Mouse (Mus musculus) spleen, embryonic (tissue): ENCODE data around the gene Ntm.

Experiments
- CTCF ChIA-PET: fragments of 350-600 bp; sonication (Branson Sonifier 250); formaldehyde crosslinking; loops from one replicate; lab custom pipeline; 2022; lab: Charles Lee

Gene Ntm

DNA sequence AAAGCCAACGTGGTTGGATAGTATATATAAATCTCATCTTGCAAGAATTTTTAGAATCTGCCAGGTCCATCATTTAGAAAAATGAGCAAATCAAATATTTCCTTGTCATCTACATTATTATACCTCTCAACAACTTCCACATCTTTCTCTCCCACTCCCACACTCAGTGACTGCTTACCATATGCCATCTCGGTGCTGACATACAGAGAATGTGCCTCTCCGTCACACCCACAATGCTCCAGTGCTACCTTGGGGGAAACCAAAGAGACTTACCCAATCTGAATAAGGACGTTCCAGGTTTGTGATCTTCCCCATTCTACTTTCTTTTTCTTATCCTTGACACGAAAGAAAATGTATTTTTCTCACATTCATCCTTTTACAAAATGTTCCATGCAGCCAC lies 75.0 kb downstream of the Ntm start:
- CTCF ChIA-PET = no interaction called here

DNA sequence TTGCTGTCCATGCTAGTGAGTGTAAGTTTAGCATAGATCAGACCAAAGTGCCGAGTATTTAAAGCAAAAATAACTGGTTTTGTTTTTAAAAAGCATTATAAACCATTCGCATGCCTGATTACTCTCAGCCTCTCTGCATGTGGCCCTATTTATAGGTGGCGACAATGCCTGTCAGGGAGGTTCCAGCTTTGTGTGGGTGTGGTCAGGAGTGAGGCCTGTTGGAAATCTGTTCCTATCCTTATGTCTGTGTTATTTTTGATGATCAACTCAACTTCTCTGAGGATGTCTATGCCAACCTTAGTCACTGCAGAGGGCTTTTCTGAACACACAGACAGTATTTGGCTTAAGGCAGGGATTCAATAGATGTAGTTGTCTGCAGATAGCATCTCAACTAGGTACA lies 78.9 kb downstream of the Ntm start:
- CTCF ChIA-PET = no interaction called here

DNA sequence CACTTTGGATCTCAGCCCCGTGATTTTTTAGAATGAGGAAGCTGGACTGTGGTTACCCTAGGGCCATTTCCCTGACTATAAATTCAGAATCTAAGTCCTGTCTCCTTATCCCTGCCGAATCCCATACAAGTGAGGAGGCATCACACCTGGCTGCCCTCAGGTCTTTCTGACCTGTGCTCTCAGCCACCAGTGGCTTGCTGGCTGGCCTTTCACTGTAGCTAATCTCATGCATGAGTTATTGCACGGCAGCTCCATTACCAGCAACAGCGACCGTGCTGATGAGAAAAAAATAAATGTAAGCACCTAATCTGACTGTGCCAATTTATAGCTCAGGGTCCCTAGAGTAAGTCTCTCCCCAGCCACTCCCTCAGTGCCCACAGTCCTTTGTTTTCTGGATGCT lies 81.3 kb downstream of the Ntm start:
- CTCF ChIA-PET = no interaction called here

DNA sequence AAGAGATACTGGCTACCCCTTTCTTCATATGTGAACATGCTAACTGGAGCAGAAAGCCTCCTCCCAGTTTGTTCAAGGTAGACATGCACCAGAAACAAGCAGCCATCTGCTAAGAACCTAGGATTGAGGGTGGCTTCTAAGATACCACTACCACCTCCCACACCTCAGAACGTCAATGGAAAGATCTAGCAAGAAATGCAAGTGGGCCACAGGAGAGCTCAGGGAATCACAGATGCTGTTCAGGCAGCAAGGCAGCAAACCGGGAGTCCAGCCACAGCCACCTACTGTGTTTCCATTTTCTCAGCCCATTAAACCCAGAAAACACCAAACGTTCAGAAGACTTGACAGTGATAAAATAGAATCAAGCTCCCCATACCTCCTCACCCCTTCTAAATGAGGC lies 85.4 kb downstream of the Ntm start:
- CTCF ChIA-PET = no interaction called here

DNA sequence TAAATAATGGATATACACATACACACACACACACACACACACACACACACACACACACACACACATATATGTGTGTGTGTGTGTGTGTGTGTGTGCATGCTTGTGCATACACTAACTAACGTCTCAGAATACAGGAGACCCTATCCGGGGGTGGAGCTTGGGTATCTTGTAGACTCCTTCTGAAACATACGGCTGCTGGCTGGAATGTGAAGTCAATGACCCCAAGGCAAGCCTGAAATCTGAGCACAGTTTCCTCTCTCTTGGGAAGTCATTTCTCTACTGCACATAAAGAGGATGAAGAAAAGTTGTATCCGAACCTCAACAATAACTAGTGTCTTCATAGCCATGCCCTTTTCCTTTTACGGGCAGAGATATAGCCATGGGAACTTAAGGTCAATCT lies 95.2 kb downstream of the Ntm start:
- CTCF ChIA-PET = no interaction called here

DNA sequence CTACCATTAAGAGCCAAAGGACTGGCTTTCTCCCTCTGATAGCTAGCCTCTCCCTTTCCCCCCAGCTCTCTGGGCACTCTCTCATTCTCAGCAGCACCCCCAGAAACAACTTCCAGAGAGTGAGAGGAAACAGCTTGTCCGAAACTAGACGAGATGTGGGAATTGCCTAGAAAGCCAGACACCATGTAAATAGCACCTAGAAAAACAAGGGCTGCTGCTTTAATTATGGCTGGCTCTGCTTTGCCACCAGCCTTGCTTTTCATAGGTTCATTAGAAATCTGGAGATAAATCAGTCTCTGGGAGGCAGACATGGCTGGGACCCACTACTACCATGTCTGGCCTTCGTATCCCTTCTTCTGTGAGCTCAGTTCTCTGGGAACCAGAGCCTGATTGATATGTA lies 96.1 kb downstream of the Ntm start:
- CTCF ChIA-PET = no interaction called here

DNA sequence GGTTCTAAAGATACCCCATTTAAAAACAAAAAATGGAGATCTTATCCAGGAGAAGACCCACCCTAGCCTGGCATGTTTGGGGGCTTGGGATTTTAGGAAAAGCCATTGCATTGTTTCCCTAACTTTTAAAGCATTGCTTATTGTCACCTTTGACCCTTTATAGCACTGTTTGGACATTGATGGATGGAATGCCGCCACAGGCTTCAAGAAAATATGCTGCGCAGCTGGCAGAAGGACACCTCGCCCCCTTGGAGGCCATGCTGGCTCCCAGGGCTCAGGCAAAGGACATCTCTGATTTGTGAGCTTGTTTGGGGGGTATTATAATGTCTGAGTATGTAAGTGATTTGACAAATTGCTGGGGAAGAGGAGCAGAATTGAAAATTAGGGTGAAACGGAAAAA lies 96.8 kb downstream of the Ntm start:
- CTCF ChIA-PET = no interaction called here

DNA sequence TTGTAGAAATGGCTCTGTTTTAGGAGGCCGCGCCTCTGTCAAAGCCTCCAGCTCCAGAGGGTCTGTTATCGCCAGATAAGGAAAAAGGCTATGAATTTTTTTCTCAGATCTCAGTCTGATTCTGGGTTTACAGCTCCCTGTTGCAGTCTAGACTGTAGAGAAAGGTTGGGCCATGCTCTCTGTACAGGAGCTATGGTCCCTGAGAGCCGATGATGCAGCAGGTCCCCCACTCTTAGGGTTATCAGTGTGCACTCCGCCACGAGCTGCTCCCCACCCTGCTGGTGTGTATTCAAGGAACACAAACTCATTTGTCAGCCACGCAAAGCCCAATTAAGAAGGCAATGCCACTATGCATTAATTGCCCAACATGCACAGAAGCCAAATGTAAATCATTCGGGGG lies 97.4 kb downstream of the Ntm start:
- CTCF ChIA-PET = no interaction called here

DNA sequence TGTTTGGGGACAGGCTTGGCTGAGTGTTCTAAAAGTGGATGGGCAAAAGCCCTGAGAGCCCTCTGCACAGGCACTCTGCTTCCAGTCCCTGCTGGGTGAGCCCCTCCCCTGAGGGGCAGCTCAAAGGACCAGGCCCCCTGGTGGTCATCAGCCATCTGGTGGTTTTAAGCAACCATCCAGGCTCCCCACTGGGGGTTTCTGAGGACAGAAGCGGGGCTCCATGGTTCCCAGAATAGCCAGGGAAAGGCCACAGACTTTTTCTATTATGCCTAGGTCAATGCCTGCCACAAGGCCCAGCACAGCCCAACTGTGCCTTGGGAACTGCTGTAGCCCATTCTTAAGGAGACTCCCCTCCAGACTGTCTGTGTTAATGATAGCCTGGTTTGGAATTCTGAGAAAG lies 98.1 kb downstream of the Ntm start:
- CTCF ChIA-PET = no interaction called here

DNA sequence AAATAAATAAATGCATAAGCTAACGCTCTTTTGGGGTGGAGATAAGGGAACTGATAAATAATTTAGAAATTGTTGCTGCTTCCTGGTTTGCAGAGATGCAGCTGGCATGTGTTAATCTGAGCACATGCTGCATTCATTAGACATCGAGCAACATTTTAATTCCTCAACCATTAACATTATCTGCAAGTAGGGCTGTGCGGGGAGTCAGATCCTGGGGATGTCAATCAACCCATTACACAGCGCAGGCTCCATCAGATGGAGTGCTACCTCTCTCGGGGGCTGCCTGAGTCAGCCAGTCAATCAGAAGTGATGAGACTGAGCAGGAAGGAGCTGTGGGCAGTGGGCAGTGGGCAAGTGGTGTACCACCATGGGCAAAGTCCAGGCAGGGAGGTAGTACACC lies 100.5 kb downstream of the Ntm start:
- CTCF ChIA-PET = no interaction called here

DNA sequence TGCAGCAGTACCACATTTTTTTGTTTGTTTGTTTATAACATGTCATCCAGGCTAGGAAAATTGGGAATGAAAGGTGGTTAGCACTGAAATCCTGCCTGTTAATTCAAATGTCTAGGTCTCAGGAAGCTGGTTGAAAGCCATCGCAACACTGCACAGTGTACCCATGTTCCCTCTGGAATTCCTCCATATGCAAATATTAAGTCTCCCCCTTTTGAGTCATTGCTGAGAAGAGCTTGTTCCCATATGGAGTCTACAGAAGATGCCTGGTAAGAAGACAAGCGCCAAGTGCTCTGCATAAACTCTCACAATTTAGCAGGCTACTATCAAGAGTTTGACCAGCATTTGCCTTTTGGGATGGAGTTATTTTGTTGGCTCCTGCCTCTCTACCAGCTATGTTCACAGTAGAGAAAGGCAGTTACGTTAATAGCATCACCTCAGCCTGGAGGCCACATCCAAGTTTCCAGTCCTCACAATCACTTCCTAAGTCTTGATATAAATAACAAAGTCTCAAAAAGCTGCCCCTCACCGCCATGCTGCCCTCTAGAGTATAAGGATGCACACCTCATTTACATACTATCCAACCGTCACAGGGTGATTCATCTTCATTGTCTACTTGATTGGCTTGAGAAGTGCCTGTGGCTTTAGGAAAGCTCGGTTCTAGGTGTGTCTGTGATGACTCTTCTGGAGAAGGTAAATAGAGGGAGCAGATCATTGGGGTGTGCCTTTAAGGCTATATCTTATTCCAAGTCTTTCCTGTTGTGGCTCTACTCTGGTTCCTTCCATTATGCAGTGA lies 103.5 kb downstream of the Ntm start:
- CTCF ChIA-PET = no interaction called here

DNA sequence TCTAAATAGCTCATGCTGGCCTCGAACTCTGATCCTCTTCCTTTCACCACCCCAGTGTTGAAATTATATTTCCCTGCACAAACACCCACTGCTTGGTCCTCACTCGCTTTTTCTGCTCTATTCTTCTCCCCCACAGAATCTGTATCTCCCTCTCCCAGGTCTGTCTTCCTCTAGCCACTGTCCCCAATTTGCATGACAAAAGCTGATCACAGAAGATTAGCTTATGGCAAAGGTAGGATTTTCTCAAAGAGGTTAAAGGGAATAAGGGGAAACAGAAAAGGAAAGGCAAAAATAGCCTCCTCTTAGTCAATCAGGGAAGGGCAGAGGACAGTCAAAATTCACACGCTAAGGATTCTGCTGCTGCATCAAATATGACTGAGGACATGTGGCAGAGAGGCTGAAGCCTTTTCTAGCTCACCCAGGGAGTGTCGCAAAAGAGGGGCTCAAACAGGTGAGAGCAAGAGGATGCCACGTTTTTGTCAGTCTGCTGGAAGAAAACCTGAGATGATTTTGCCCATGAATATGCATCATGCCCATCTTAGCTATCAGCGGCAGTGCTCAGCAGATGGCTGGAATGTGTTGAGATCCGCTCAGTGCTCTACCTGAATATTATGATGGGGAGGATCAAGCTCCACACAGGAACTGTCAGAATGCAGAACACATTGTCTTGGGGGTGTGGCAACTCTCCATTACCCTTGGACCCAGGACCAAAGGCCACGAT lies 114.0 kb downstream of the Ntm start:
- CTCF ChIA-PET = no interaction called here

DNA sequence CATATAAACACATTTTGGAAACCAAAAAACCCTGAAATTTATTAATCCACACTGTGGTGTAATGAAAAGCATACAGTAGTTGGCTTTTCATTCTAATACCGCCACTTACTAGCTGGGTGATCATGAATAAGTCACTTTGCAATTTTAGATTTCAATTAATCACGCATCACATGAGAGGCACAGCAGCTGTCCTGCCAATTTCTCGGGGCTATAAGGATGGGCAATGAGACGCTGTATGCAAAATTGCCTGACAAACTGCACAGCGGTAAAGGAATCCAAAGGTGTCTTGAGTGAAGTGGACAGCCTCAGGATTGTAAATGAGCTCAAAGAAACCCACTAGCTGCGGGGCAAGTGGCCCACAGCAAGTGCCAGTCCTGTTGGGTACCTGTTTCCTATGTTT lies 125.6 kb downstream of the Ntm start:
- CTCF ChIA-PET = no interaction called here

DNA sequence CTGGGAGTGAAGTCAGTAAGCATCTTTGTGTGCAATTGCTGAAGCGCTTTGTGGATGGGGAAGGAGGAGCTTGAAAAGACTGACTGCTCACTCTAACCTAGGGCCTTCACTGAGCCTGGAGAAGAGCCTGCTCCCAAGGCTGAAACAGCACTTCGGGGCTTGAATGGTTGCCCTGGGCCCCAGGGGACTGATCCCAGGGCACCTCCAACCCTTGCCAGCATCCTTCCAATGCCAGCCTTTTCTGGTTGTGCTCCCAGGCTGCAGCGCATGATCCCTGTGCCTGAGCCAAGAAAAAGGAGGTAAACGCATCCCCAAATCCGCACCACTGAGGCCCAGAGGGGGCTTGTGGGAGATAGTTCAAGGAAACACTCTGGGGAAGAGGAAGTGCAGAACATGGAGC lies 128.0 kb downstream of the Ntm start:
- CTCF ChIA-PET = no interaction called here

DNA sequence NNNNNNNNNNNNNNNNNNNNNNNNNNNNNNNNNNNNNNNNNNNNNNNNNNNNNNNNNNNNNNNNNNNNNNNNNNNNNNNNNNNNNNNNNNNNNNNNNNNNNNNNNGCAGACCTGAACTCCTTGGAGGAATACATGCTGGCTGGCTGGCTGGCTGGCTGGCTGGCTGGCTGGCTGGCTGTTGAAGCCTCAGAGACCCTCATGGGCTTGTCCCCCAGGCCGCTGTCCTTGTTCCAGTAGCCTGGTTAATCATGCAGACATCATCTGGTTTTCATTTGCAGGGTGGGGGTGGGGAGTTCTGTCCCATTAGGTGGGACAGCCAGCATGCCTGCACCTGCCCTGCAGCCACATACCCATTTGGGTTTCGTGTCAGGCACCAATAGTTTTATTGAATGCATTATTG lies 129.2 kb downstream of the Ntm start:
- CTCF ChIA-PET = no interaction called here

DNA sequence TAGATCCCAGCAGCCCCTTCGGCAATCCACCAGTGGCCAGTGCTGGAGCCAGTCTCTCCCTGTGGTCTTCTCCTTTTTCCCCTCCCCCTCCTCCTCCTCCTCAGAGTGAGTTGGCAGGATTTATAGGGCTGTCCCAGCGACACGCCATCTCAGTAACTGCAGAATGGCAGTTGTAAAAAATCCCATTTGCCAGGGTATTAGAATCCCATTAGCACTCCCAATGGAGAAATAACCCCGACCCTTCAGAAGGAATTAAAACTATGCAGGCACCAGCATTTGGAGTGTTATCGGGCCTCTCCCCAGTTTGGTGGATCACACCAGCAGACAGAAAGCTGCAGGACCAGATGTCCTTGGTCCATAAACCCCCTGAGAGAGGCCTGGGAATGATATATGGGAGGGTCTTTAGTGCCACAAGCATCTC lies 135.7 kb downstream of the Ntm start:
- CTCF ChIA-PET = no interaction called here

DNA sequence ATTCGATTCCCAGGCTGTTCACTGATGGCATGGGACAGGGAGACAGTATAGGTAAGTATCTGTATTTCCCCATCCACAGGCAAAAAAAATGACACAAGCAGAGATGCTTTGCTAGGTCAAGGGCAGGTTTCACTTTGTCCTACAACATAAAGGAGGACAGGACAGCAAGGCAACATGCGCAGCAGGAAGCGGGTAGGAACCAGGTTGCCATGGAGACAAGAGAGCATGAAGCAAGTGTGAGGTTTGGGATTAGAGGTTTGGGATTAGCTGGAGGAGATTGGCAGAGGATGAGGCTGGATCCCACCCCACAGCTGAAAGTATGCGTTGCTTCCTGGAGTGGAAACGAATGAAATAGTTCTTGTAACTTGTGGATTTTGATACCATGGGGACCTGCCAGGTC lies 137.7 kb downstream of the Ntm start:
- CTCF ChIA-PET = no interaction called here

DNA sequence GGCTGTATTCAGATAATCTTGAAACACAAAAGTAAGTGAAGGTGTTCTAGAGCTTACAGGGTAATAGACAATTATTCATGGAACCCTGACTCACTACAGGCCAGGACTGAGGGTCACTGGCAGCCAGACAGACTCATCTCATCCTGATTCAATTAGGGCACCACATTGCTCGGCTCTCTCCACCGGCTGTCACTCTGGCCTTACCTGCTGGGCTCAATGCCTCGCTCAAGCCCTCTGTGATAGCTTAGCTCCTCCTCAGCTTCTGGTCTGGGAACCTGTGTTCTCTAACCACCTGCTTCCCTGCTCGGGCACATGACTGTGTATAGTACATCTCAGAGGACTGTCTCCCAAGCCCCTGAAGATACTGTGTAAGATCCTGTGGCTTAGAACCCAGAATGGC lies 139.2 kb downstream of the Ntm start:
- CTCF ChIA-PET = no interaction called here

DNA sequence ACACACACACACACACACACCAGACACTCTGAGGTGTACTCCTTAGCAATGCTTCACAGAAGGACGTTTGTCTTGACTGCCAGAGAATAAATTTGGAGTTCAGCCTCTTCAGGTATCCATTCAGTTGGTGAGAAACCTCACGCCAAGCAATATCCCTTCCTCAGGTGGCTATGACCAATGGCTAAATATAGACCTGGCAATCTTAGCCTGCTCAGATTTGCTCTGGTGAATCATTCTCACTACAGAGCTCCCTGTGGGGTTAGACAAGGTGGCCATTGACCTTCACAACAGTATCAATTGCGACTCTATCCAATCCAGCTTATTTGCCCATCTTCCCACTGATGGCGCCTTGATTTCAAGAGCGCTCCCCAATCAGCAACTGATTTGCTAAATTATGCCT lies 150.3 kb downstream of the Ntm start:
- CTCF ChIA-PET = no interaction called here

DNA sequence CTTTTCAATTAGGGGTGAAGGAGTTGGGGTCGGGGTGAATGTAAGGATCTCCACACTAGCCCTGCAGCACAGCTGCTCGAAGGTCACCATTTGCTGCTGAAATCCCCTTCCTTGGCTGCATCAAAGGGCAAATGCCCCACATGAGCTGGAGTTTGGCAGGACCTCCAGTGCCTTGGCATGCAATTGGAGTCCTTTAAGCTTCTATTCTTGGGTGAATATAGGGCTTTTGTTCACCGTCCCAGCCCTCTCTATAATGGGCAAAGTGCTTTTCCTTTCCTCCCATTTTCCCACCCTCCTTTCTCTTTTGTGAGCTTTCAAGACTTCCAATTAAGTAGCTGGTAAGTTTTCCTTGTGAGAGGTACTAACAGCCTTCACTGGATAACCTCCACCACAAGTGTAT lies 156.2 kb downstream of the Ntm start:
- CTCF ChIA-PET = no interaction called here

DNA sequence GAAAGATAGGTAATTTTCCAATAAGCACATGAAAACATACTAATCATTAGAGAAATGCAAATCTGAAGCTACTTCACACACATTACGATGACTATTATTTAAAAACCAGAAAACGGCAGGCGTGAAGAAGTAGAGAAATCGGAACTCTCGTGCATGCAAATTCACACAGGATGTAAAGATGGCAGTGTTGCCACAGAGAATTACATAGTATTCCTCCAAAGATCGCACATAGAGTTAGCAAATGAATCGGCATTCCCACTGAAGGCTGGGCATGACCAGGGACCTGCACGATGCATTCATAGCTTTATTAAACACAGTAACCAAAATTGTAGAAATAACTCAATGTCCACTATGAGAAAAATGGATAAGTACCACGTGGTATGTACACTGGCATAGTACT lies 158.5 kb downstream of the Ntm start:
- CTCF ChIA-PET = no interaction called here

DNA sequence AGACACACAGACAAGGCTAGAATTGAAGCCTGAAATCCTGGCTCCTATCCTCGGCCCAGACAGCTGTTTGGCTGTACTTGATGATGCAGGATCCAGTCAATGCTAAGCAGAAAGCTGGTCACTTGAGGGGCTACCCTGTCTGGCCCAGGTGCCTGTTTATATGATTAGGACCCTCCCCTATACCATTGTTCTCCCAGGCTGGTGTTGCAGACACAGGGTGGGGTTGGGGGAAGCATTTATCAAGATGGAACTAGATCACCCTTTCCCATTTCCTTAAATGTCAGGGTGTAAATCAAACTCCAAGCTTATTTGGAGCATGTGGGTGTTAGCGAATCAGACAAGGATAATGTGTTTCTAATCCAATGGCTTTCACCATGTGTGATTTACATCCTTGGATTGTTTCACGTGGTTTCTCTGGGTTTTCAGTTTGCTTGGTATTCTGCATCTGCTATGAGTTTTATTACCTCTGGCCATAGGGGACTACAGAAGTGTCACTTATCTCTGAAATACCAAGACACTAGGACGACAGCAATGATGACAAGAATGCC lies 159.1 kb downstream of the Ntm start:
- CTCF ChIA-PET = no interaction called here

DNA sequence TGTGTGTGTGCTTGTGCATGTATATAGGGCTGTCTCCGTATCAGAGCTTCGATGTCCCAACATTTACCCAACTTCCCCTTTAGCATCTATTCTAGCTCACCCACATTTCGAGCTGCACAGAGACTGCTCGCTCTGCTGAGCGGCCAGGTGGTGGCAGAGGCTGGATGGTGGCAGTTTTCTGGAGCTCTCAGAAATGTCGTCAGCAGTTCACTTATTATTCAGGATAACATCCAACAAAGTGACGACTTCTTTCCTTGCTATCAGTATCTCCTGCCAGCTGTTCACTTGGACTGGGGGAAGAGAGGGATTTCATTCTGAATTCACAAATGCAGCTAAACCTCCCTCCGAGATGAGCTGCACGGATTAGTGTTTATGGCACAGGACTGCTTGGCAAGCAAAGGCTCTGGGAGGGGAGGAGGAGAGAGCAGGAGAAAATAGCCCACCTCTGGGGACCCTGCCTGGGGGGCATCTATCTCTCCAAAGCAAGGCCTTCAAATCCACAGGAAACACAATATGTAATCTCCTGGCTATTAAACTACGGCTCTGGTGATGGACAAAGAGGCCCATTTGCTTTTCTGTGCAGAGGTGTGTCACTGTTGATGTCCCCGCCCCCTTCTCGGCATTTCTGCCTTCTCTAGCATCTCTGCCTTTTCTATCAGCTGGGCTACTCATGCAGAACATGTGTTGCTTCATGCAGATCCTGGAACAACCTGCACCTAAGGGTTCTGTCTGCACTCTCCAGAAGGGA lies 159.8 kb downstream of the Ntm start:
- CTCF ChIA-PET = no interaction called here
